Mouse (Mus musculus): ENCODE data around the gene Tor1aip1.

DNA sequence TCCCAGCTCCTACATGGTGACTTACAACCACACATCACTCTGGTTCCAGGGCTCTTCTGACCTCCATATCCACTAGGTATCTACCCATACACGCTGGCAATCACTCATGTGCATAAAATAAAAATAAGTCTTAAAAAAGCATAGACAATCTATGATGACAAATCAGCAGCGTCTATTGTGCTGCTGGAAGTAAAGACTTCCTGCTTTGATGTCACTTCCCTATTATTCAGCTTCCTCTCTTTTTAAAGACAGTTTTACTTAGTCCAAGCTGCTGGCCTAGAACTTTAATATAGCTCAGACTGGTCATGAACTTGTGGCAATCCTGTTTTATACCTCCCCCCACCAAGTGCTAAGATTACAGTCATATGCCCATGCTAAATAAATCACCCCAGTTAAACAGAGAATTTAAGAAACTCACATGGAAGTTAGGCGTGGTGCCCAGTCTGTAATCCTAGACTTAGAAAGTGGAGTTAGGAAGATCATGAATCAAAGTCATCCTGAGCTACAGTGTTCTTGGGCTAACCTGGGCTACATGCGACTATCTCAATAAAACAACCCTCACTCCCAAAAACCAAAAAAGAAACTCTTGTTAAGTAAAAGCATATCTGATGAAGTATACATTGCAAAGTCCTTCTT is 7.8 kb downstream of the Tor1aip1 start:
- TF ChIP-seq EP300 (IDR thresholded peaks at IDR 0.05; ENCODE audit: low read depth), result no peak
- no peak for TF ChIP-seq CTCF (IDR thresholded peaks at IDR 0.05; ENCODE audit: low read depth)
